8 mouse cellular contexts compared by ENCODE assay signal in genomic region chr10:80577195-80578130, GRCm38 (mm10). TPM values are rescaled to one million over a fixed set of nuclear protein-coding genes. Genes with fewer than 3 reads are reported as not detected.
DNase-seq lines count a peak whose midpoint lies in the region; ATAC-seq and TF ChIP-seq lines count a peak whose summit lies in the region.

Klf16 (minus strand) TSS chr10:80577321.

- peak within 1 kb of the TSS; percentile 76 for H3K9ac ChIP-seq in embryonic facial prominence, embryonic 14.5 days (ENCODE audit: low read depth, low read length)
- H3K9ac ChIP-seq in limb, embryonic 14.5 days (ENCODE audit: low read depth, low read length, severe bottlenecking): peak within 1 kb of the TSS; percentile 76
- peak within 1 kb of the TSS; percentile 83 for H3K9ac ChIP-seq in midbrain, postnatal 0 days (replicated peaks; ENCODE audit: low read length, poor library complexity, severe bottlenecking)

- no peak for TF ChIP-seq CTCF in midbrain, postnatal 0 days (IDR thresholded peaks at IDR 0.05)

- peak within 1 kb of the TSS; percentile 91 for H3K27ac ChIP-seq in embryonic facial prominence, embryonic 14.5 days (replicated peaks; ENCODE audit: low read depth, low read length)
- peak within 1 kb of the TSS; percentile 90 for H3K27ac ChIP-seq in limb, embryonic 14.5 days (replicated peaks; ENCODE audit: low read depth, low read length)
- peak within 1 kb of the TSS; percentile 76 for H3K27ac ChIP-seq in midbrain, postnatal 0 days (ENCODE audit: low read depth, low read length)

- WGBS in embryonic facial prominence, embryonic 14.5 days: 0% methylated on average over 34 of the region's 97 CpGs
- 2% methylated on average over 33 of the region's 97 CpGs for WGBS in limb, embryonic 14.5 days
- WGBS in midbrain, postnatal 0 days: under 1% methylated on average over 57 of the region's 97 CpGs

- H3K4me3 ChIP-seq in embryonic facial prominence, embryonic 14.5 days (ENCODE audit: low read depth, low read length): peak within 1 kb of the TSS; percentile 88
- peak within 1 kb of the TSS; percentile 86 for H3K4me3 ChIP-seq in limb, embryonic 14.5 days (replicated peaks; ENCODE audit: low read length)
- H3K4me3 ChIP-seq in midbrain, postnatal 0 days (ENCODE audit: low read depth, low read length): peak within 1 kb of the TSS; percentile 82

- peak within 1 kb of the TSS; percentile 94 for H3K4me2 ChIP-seq in embryonic facial prominence, embryonic 14.5 days (ENCODE audit: low read depth, low read length)
- H3K4me2 ChIP-seq in limb, embryonic 14.5 days (replicated peaks; ENCODE audit: low read depth, low read length, severe bottlenecking): peak within 1 kb of the TSS; percentile 91
- peak within 1 kb of the TSS; percentile 89 for H3K4me2 ChIP-seq in midbrain, postnatal 0 days (ENCODE audit: low read depth, low read length, poor library complexity, severe bottlenecking)

- H3K4me1 ChIP-seq in embryonic facial prominence, embryonic 14.5 days (ENCODE audit: control insufficient read depth, insufficient read depth, low read length): peaks cover 28% of the 10 kb centered on the region
- H3K4me1 ChIP-seq in limb, embryonic 14.5 days (ENCODE audit: control insufficient read depth, insufficient read depth, low read length): peaks cover 31% of the 10 kb centered on the region
- H3K4me1 ChIP-seq in midbrain, postnatal 0 days (ENCODE audit: insufficient read depth, low read length): peaks cover 8% of the 10 kb centered on the region

- DNase-seq in 3T3-L1 (ENCODE audit: low read depth, low spot score): peak; percentile 92
- DNase-seq in adrenal gland, postnatal 4 days (ENCODE audit: low spot score in 2 of 2): peak; percentile 97 to 98
- DNase-seq in embryonic facial prominence, embryonic 14.5 days (ENCODE audit: low spot score): peak; percentile 96
- peak; percentile 98 for DNase-seq in heart, adult 8-10 months (ENCODE audit: low spot score)
- peak; percentile 99 for DNase-seq in kidney, adult 9 months
- DNase-seq in limb, embryonic 14.5 days (ENCODE audit: low spot score): peak; percentile 96
- DNase-seq in midbrain, postnatal 0 days (ENCODE audit: low spot score): peak; percentile 92
- peak; percentile 99 for DNase-seq in spleen, postnatal 14 days (ENCODE audit: low spot score in 2 of 2)

- ATAC-seq in embryonic facial prominence, embryonic 14.5 days (ENCODE audit: low read depth): peak; percentile 79
- ATAC-seq in limb, embryonic 14.5 days (ENCODE audit: low FRiP score, low read depth): peak; percentile 86
- ATAC-seq in midbrain, postnatal 0 days (ENCODE audit: low FRiP score): peak; percentile 81

- H3K27me3 ChIP-seq in embryonic facial prominence, embryonic 14.5 days (replicated peaks; ENCODE audit: control insufficient read depth, insufficient read depth, low read length): no peaks in the 10 kb centered on the region
- no peaks in the 10 kb centered on the region for H3K27me3 ChIP-seq in limb, embryonic 14.5 days (ENCODE audit: control insufficient read depth, insufficient read depth, low read length)
- no peaks in the 10 kb centered on the region for H3K27me3 ChIP-seq in midbrain, postnatal 0 days (ENCODE audit: insufficient read depth, low read length)

- peaks cover 4% of the 10 kb centered on the region; the same call in 1 of the 2 replicates for H3K36me3 ChIP-seq in embryonic facial prominence, embryonic 14.5 days (ENCODE audit: control insufficient read depth, insufficient read depth, low read length)
- H3K36me3 ChIP-seq in limb, embryonic 14.5 days (ENCODE audit: control insufficient read depth, insufficient read depth, low read length): peaks cover 6% of the 10 kb centered on the region; the same call in 1 of the 2 replicates
- no peaks in the 10 kb centered on the region for H3K36me3 ChIP-seq in midbrain, postnatal 0 days (ENCODE audit: insufficient read depth, low read length)

- no peaks in the 10 kb centered on the region for H3K9me3 ChIP-seq in embryonic facial prominence, embryonic 14.5 days (ENCODE audit: control insufficient read depth, low read length)
- H3K9me3 ChIP-seq in limb, embryonic 14.5 days (ENCODE audit: control insufficient read depth, low read length): no peaks in the 10 kb centered on the region
- H3K9me3 ChIP-seq in midbrain, postnatal 0 days (ENCODE audit: low read length): no peaks in the 10 kb centered on the region

- no peak for TF ChIP-seq POLR2A in limb, embryonic 14.5 days (IDR thresholded peaks at IDR 0.05; ENCODE audit: borderline replicate concordance, extremely low read depth, insufficient read depth, insufficient read length)

RNA-seq across cellular contexts. Expression of gene Klf16, which starts in this region (rescaled TPM):
- 10 to 100 TPM; 14.2 to 16.5 TPM for total RNA-seq in adrenal gland, postnatal 4 days (2021)
- 9.7 and 9.9 TPM in 2 replicates for polyA plus RNA-seq in embryonic facial prominence, embryonic 14.5 days (2014; fragmentation: Nextera tagmentation; extraction: Ambion mirVana)
- 1 to 10 TPM; 3.5 to 5.0 (median 4.7) TPM for total RNA-seq in heart, adult 8-10 months (2022)
- polyA plus RNA-seq in limb, embryonic 14.5 days (2012; rRNA removed): 18.9 and 26.9 TPM in 2 replicates
- polyA plus RNA-seq in limb, embryonic 14.5 days (2014; fragmentation: Nextera tagmentation; extraction: Ambion mirVana): 11.0 and 11.5 TPM in 2 replicates
- 13.7 and 18.1 TPM in 2 replicates for total RNA-seq in midbrain, postnatal 0 days (2014; rRNA removed)
- 7.7 and 8.3 TPM in 2 replicates for polyA plus RNA-seq in midbrain, postnatal 0 days (2015; fragmentation: Nextera tagmentation; extraction: Ambion mirVana)

Comparison
In these comparisons a context has a peak if more than half of its experiments do, and no peak if none do; other contexts are left out.
1. Peak in every context shown above with its lines: DNase-seq, ATAC-seq, H3K4me3 ChIP-seq and H3K27ac ChIP-seq.